Mouse (Mus musculus) liver, embryonic 13.5 days (tissue): ENCODE measurements at regions not wholly inside any gene's neighbourhood (a gene's known extent, or its start where the extent isn't known, plus 50 kb on each side); places are given as distances from the start of the nearest gene placed in this dataset.

ENCODE experiments used
- ATAC-seq: fragments of 200-750 bp; cut with Nextera tagmentation; 2 replicates; pipeline ENCODE4 v1.8.0; 2017; ENCODE audit warnings: low read depth, mild to moderate bottlenecking, moderate number of reproducible peaks, moderate library complexity
- DNase-seq: peaks from one replicate; pipeline ENCODE4 v3.0.0; 2022
- H3K27ac ChIP-seq: fragments of 300-500 bp; sonication (generic); 2 replicates; pipeline ENCODE4 v1.5.1; 2015; ENCODE audit warnings: moderate library complexity, mild to moderate bottlenecking, inconsistent platforms
- H3K27me3 ChIP-seq: fragments of 300-500 bp; sonication (generic); 2 replicates; pipeline ENCODE4 v1.6.1; 2015; ENCODE audit warnings: mild to moderate bottlenecking, inconsistent platforms
- H3K36me3 ChIP-seq: fragments of 300-500 bp; sonication (generic); 2 replicates; pipeline ENCODE4 v1.6.1; 2015; ENCODE audit warnings: mild to moderate bottlenecking, inconsistent platforms
- H3K4me1 ChIP-seq: fragments of 300-500 bp; sonication (generic); replicated peaks from 2 replicates; pipeline ENCODE4 v1.6.1; 2015; ENCODE audit warnings: inconsistent platforms
- H3K4me2 ChIP-seq: fragments of 300-500 bp; sonication (generic); 2 replicates; pipeline ENCODE4 v1.6.1; 2015; ENCODE audit warnings: inconsistent platforms, mild to moderate bottlenecking, moderate library complexity
- H3K4me3 ChIP-seq: fragments of 300-500 bp; sonication (generic); replicated peaks from 2 replicates; pipeline ENCODE4 v1.5.1; 2015; ENCODE audit warnings: mild to moderate bottlenecking, inconsistent platforms
- H3K9ac ChIP-seq: fragments of 300-500 bp; sonication (generic); 2 replicates; pipeline ENCODE4 v1.6.1; 2015; ENCODE audit warnings: mild to moderate bottlenecking, inconsistent platforms
- H3K9me3 ChIP-seq: fragments of 300-500 bp; sonication (generic); replicated peaks from 2 replicates; pipeline ENCODE4 v1.6.1; 2016; ENCODE audit warnings: inconsistent platforms
- WGBS: fragments of 180-500 bp; shearing (Covaris S2); methylation state at CpG from one replicate; pipeline ENCODE4 v1.1.7; 2015; ENCODE audit not compliant: insufficient replicate concordance; 5-methylcytosine and 5-hydroxymethylcytosine counted together

- WGBS, result 49% methylated on average over 5 of the region's 5 CpGs
Measured at GRCm38 (mm10) chr13:72023666-72024065, 60.1 kb upstream of the Irx1 start.

GRCm38 (mm10) chr13:72043930-72044470 lies 80.5 kb upstream of the Irx1 start:
- H3K36me3 ChIP-seq, result no peaks in the 10 kb centered on the region
- no peak for ATAC-seq

More at GRCm38 (mm10) chr13:72023666-72024065, 60.1 kb upstream of the Irx1 start:
- H3K4me3 ChIP-seq, result no peak overlapping the region
- H3K4me2 ChIP-seq, result no peak overlapping the region
- no peaks in the 10 kb centered on the region for H3K4me1 ChIP-seq
- H3K9ac ChIP-seq, result no peak overlapping the region
- DNase-seq, result no peak
- H3K9me3 ChIP-seq, result 0 out of 2 replicates have a peak, but pooled peaks cover 5% of the 10 kb centered on the region
- H3K27me3 ChIP-seq, result no peaks in the 10 kb centered on the region
- H3K27ac ChIP-seq, result no peak overlapping the region
- no peak for ATAC-seq
- no peaks in the 10 kb centered on the region for H3K36me3 ChIP-seq

GRCm38 (mm10) chr13:72056469-72056868 lies 92.9 kb upstream of the Irx1 start:
- H3K9ac ChIP-seq, result no peak overlapping the region
- ATAC-seq, result no peak
- no peaks in the 10 kb centered on the region for H3K36me3 ChIP-seq
- H3K4me2 ChIP-seq, result no peak overlapping the region
- H3K9me3 ChIP-seq, result no peaks in the 10 kb centered on the region
- H3K4me1 ChIP-seq, result no peaks in the 10 kb centered on the region
- DNase-seq, result no peak
- no peak overlapping the region for H3K4me3 ChIP-seq
- WGBS, result 71% methylated on average over 3 of the region's 3 CpGs
- H3K27ac ChIP-seq, result no peak overlapping the region
- H3K27me3 ChIP-seq, result no peaks in the 10 kb centered on the region

More at GRCm38 (mm10) chr13:72043930-72044470, 80.5 kb upstream of the Irx1 start:
- Histone ChIP-seq H3K9me3 (no peaks in the 10 kb centered on the region), H3K4me2 (no peak overlapping the region), H3K27me3 (no peaks in the 10 kb centered on the region), H3K9ac (no peak overlapping the region), H3K4me1 (no peaks in the 10 kb centered on the region), H3K4me3 (no peak overlapping the region), H3K27ac (no peak overlapping the region)
- WGBS, result 73% methylated on average over 5 of the region's 5 CpGs
- DNase-seq, result no peak

DNA sequence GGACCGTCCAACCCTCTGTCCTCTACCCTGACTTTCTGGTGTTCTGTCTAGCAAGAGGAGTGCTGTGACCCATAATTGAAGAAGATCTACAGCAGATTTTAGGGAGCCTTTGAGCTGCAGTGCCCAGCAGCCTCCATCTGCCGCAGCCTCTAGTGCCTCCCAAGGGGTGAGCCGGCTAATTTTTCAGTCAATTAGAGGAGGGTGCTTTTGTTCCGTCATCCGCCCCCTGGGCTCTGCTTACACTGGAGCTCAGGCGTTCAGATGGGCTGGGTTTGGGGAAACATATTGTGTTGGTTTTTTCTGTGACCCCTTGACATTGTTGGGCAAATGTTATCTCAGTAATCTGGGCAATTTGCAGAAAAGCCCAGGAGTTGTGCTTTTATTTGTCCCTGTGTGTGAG lies 98.1 kb upstream of the Irx1 start:
- no peaks in the 10 kb centered on the region for H3K36me3 ChIP-seq
- no peaks in the 10 kb centered on the region for H3K4me1 ChIP-seq
- H3K9me3 ChIP-seq, result no peaks in the 10 kb centered on the region
- DNase-seq (no peak), ATAC-seq (no peak)
- H3K27me3 ChIP-seq, result no peaks in the 10 kb centered on the region
- H3K9ac ChIP-seq, result no peak overlapping the region
- no peak overlapping the region for H3K4me3 ChIP-seq
- 62% methylated on average over 6 of the region's 6 CpGs for WGBS
- no peak overlapping the region for H3K27ac ChIP-seq
- H3K4me2 ChIP-seq, result no peak overlapping the region

GRCm38 (mm10) chr13:72063278-72063761 lies 99.8 kb upstream of the Irx1 start:
- Histone ChIP-seq H3K27ac (no peak overlapping the region), H3K4me2 (no peak overlapping the region), H3K4me3 (no peak overlapping the region), H3K36me3 (no peaks in the 10 kb centered on the region), H3K27me3 (no peaks in the 10 kb centered on the region), H3K4me1 (no peaks in the 10 kb centered on the region), H3K9ac (no peak overlapping the region), H3K9me3 (no peaks in the 10 kb centered on the region)
- no peak for ATAC-seq
- DNase-seq, result no peak
- WGBS, result 53% methylated on average over 5 of the region's 5 CpGs

DNA sequence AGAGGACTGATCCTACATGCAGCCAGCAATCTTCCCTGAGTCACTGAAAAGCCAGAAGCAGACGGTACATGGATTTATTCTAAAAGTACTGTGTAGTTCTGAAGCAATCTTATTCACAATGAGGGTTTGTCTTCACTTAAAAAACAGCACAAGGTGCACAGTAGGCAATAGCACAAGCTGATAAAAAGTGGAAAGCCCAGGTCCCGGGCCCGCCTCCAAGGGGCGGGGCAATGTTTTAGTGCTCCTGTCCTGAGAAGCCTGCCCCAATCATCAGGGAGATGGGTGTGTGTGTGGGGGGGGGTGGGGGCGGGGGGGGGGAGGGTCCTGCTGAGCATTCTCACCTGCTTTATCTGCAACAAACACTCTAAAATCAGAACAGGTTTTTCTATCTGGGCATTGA lies 133.1 kb upstream of the Irx1 start:
- Histone ChIP-seq H3K4me2 (no peak overlapping the region), H3K9me3 (no peaks in the 10 kb centered on the region), H3K27ac (no peak overlapping the region), H3K4me1 (no peaks in the 10 kb centered on the region), H3K27me3 (no peaks in the 10 kb centered on the region), H3K36me3 (no peaks in the 10 kb centered on the region), H3K4me3 (no peak overlapping the region), H3K9ac (no peak overlapping the region)
- no peak for DNase-seq
- 66% methylated on average over 4 of the region's 5 CpGs for WGBS
- no peak for ATAC-seq

GRCm38 (mm10) chr13:72097268-72097667 lies 133.7 kb upstream of the Irx1 start:
- Histone ChIP-seq H3K27ac (no peak overlapping the region), H3K4me2 (no peak overlapping the region), H3K9ac (no peak overlapping the region), H3K9me3 (no peaks in the 10 kb centered on the region), H3K4me3 (no peak overlapping the region), H3K27me3 (no peaks in the 10 kb centered on the region), H3K4me1 (no peaks in the 10 kb centered on the region), H3K36me3 (no peaks in the 10 kb centered on the region)
- WGBS, result 64% methylated on average over 8 of the region's 8 CpGs
- ATAC-seq, result no peak
- DNase-seq, result no peak

- no peak for ATAC-seq
- Histone ChIP-seq H3K4me2 (no peak overlapping the region), H3K4me3 (no peak overlapping the region), H3K27me3 (no peaks in the 10 kb centered on the region), H3K27ac (no peak overlapping the region), H3K9me3 (no peaks in the 10 kb centered on the region), H3K9ac (no peak overlapping the region), H3K36me3 (no peaks in the 10 kb centered on the region), H3K4me1 (no peaks in the 10 kb centered on the region)
- WGBS, result 74% methylated on average over 11 of the region's 11 CpGs
- DNase-seq, result no peak
Measured at GRCm38 (mm10) chr13:72097811-72098210, 134.3 kb upstream of the Irx1 start.

- H3K4me2 ChIP-seq, result no peak overlapping the region
- ATAC-seq (no peak), DNase-seq (no peak)
- H3K36me3 ChIP-seq, result no peaks in the 10 kb centered on the region
- no peak overlapping the region for H3K27ac ChIP-seq
- no peak overlapping the region for H3K9ac ChIP-seq
- H3K4me3 ChIP-seq, result no peak overlapping the region
- WGBS, result 60% methylated on average over 5 of the region's 5 CpGs
- H3K9me3 ChIP-seq, result no peaks in the 10 kb centered on the region
- no peaks in the 10 kb centered on the region for H3K4me1 ChIP-seq
- no peaks in the 10 kb centered on the region for H3K27me3 ChIP-seq
Measured at GRCm38 (mm10) chr13:72100741-72101140, 137.2 kb upstream of the Irx1 start.

GRCm38 (mm10) chr13:72108666-72109065 lies 145.1 kb upstream of the Irx1 start:
- WGBS, result 18% methylated on average over 1 of the region's 1 CpGs
- no peak overlapping the region for H3K4me3 ChIP-seq
- no peak for DNase-seq
- no peaks in the 10 kb centered on the region for H3K9me3 ChIP-seq
- no peaks in the 10 kb centered on the region for H3K4me1 ChIP-seq
- H3K9ac ChIP-seq, result no peak overlapping the region
- no peak overlapping the region for H3K4me2 ChIP-seq
- no peak for ATAC-seq
- H3K27me3 ChIP-seq, result no peaks in the 10 kb centered on the region
- H3K27ac ChIP-seq, result no peak overlapping the region
- H3K36me3 ChIP-seq, result no peaks in the 10 kb centered on the region

DNA sequence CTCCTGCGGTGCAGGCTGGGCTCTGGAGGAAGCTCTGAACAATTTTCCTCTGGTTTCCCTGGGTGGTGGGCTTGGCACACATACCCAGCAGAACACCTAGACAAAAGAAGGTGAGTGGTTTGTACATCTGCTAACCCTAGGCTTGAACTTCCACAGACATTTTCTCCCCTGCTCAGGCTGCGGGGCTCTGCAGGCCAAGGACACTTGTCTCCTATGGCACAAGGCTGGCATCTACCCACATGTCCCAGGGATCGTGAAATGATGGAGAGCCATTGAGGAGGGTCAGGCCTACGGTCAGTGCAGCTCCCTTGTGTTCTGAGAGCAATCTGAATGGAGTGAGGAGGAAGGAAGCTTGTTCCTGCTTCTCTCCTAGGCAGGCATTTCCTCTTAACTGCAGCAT lies 150.4 kb upstream of the Irx1 start:
- ATAC-seq (no peak), DNase-seq (no peak)
- Histone ChIP-seq H3K9me3 (no peaks in the 10 kb centered on the region), H3K4me3 (no peak overlapping the region), H3K36me3 (no peaks in the 10 kb centered on the region), H3K4me1 (no peaks in the 10 kb centered on the region), H3K27ac (no peak overlapping the region), H3K9ac (no peak overlapping the region), H3K4me2 (no peak overlapping the region), H3K27me3 (no peaks in the 10 kb centered on the region)
- WGBS, result 47% methylated on average over 4 of the region's 4 CpGs

DNA sequence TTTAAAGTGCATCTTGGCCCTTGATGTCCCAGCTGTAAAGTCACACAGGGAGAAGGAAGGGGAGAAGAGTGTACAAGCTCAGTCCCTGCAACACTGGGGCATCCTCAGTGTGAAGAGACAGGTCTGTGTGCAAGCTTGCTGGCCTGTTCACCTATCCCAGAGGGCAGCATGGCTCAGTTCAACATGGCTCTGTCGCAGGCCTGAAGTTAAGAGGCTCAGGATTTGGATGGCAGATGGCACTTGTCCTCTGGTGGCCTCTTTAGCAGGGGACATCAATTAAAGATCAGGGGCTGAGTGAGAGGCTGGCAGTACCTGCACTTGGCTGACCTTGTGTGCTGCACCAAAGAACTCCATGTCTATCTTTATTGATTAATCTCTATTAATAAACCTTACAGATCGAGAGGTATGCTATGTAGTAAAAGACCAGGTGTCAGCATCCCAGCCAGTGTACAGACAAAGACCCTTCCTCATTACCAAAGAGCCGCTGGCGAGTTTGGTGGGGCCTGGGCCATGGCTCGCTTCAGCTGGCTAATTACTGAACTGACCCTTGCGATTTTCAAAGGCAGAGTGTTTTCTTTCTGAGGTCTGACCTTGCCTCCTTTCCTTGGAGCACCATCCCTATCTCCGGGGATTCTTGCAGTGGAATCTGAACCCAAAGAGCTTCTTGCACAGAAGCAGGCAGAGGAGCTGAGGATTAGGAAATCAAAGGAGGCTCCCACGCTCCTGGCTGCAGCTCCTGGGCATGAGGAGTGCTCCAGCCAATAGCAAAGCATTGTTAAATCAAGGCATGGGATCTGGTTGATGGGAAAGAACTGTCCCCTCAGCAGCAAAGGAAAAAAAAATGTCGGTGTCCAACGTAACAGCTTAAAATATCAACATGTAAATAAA lies 151.5 kb upstream of the Irx1 start:
- Histone ChIP-seq H3K4me3 (no peak overlapping the region), H3K27ac (no peak overlapping the region), H3K4me2 (no peak overlapping the region), H3K4me1 (no peaks in the 10 kb centered on the region), H3K27me3 (no peaks in the 10 kb centered on the region), H3K9ac (no peak overlapping the region), H3K9me3 (no peaks in the 10 kb centered on the region), H3K36me3 (no peaks in the 10 kb centered on the region)
- DNase-seq (no peak), ATAC-seq (no peak)
- WGBS, result 42% methylated on average over 10 of the region's 10 CpGs
